Mouse (Mus musculus): ENCODE data around the gene Bhmt. TPM values are rescaled to one million over a fixed set of nuclear protein-coding genes. Genes with fewer than 3 reads are reported as not detected.

Bhmt gene
- total and polyA plus RNA-seq, 3 experiments: not detected

DNA sequence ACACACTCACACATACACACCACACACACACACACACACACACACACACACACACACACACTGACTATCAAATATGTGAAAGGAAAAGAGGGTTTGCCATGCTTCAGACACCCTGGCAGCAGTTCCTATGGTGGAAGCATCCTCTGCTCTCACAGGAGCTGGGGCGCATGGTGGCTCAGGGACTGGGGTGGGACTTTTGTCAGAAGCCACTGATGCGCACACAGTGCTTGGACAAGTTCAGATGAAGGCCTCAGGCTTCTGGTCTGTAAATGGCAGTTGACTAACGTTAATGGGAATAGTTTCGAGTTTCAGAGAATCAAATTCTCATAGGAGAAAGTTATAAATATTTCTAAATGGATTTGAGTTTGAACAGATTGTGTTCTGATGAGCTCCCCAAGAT, 47.5 kb upstream of the Bhmt start:
- Histone ChIP-seq H3K27ac (ENCODE audit: control insufficient read depth, low read depth, low read length) (no peak overlapping the region), H3K27me3 (ENCODE audit: control insufficient read depth in 1 of 2, insufficient read depth in 2 of 2, low read length in 2 of 2) (no peaks in the 10 kb centered on the region), H3K4me1 (ENCODE audit: control insufficient read depth in 1 of 2, insufficient read depth in 2 of 2, low read length in 2 of 2) (no peaks in the 10 kb centered on the region), H3K9me3 (replicated peaks; ENCODE audit: insufficient read depth, low read length) (no peaks in the 10 kb centered on the region), H3K4me3 (ENCODE audit: control insufficient read depth in 1 of 2, insufficient read depth in 1 of 2, low read depth in 2 of 2, low read length in 2 of 2) (no peak overlapping the region), H3K79me2 (ENCODE audit: control insufficient read depth, insufficient read depth, low read length, poor library complexity) (no peaks in the 10 kb centered on the region), H3K9ac (ENCODE audit: control insufficient read depth, low read depth, low read length, poor library complexity, severe bottlenecking) (no peak overlapping the region), H3K36me3 (ENCODE audit: control insufficient read depth in 1 of 2, insufficient read depth in 2 of 2, low read length in 2 of 2) (no peaks in the 10 kb centered on the region)
- TF ChIP-seq ELF1 (IDR thresholded peaks at IDR 0.05; ENCODE audit: low read depth, low read length): no peak
- TF ChIP-seq TCF12 (IDR thresholded peaks at IDR 0.05; ENCODE audit: low read depth, low read length): no peak
- TF ChIP-seq GATA1 (IDR thresholded peaks at IDR 0.05; ENCODE audit: low read depth, low read length): no peak
- TF ChIP-seq CHD2 (IDR thresholded peaks at IDR 0.05; ENCODE audit: low read length): no peak
- no peak for DNase-seq (ENCODE audit: low read depth, low spot score)

DNA sequence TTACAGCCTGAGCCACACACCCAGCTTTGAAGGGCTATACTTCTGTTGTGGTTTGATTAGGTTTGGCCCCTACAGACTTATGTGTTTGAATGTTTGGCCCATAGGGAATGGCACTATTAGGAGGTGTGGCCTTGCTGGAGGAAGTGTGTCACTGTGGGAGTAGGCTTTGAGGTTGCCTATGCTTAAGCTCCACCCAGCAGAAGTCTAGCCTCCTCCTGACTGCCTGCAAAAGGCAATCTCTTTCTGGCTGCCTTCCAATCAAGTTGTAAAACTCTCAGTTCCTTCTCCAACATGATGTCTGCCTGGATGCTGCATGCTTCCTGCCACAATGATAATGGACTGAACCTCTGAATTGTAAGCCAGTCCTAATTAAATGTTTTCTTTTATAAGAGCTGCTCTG, 45.6 kb upstream of the Bhmt start:
- no peak overlapping the region for H3K27ac ChIP-seq (ENCODE audit: control insufficient read depth, low read depth, low read length)
- no peaks in the 10 kb centered on the region for H3K36me3 ChIP-seq (ENCODE audit: control insufficient read depth in 1 of 2, insufficient read depth in 2 of 2, low read length in 2 of 2)
- no peaks in the 10 kb centered on the region for H3K79me2 ChIP-seq (ENCODE audit: control insufficient read depth, insufficient read depth, low read length, poor library complexity)
- H3K4me1 ChIP-seq (ENCODE audit: control insufficient read depth in 1 of 2, insufficient read depth in 2 of 2, low read length in 2 of 2): no peaks in the 10 kb centered on the region
- H3K9ac ChIP-seq (ENCODE audit: control insufficient read depth, low read depth, low read length, poor library complexity, severe bottlenecking): no peak overlapping the region
- H3K27me3 ChIP-seq (ENCODE audit: control insufficient read depth in 1 of 2, insufficient read depth in 2 of 2, low read length in 2 of 2): no peaks in the 10 kb centered on the region
- DNase-seq (ENCODE audit: low read depth, low spot score): peak; percentile 31
- H3K9me3 ChIP-seq (replicated peaks; ENCODE audit: insufficient read depth, low read length): no peaks in the 10 kb centered on the region
- no peak overlapping the region for H3K4me3 ChIP-seq (ENCODE audit: control insufficient read depth in 1 of 2, insufficient read depth in 1 of 2, low read depth in 2 of 2, low read length in 2 of 2)
- TF ChIP-seq RAD21 (IDR thresholded peaks at IDR 0.05; ENCODE audit: low read depth, low read length) (no peak), E2F4 (IDR thresholded peaks at IDR 0.05; ENCODE audit: borderline replicate concordance, low read depth, low read length) (no peak), ETS1 (IDR thresholded peaks at IDR 0.05; ENCODE audit: low read depth, low read length) (no peak), UBTF (IDR thresholded peaks at IDR 0.05; ENCODE audit: borderline replicate concordance, insufficient read depth, low read depth, low read length) (no peak), SIN3A (IDR thresholded peaks at IDR 0.05; ENCODE audit: low read length) (no peak), USF1 (IDR thresholded peaks at IDR 0.05; ENCODE audit: low read depth, low read length) (no peak), NELFE (IDR thresholded peaks at IDR 0.05; ENCODE audit: low read depth, low read length) (no peak), KAT2A (conservative IDR thresholded peaks at IDR 0.05; ENCODE audit: low read depth, low read length) (no peak)

GRCm38 (mm10) chr13:93676864-93677263, 39.1 kb upstream of the Bhmt start:
- TF ChIP-seq MAX (IDR thresholded peaks at IDR 0.05; ENCODE audit: low read length): no peak
- no peak for TF ChIP-seq CTCF (IDR thresholded peaks at IDR 0.05 in 2 of 3, conservative IDR thresholded peaks at IDR 0.05 in 1 of 3; ENCODE audit: control insufficient read depth in 1 of 3, insufficient read depth in 1 of 3, low read depth in 2 of 3, low read length in 3 of 3, poor library complexity in 1 of 3, severe bottlenecking in 1 of 3)
- TF ChIP-seq JUND (IDR thresholded peaks at IDR 0.05; ENCODE audit: low read depth, low read length): no peak
- no peak for TF ChIP-seq BHLHE40 (IDR thresholded peaks at IDR 0.05; ENCODE audit: borderline replicate concordance, low read depth, low read length)
- no peaks in the 10 kb centered on the region for H3K79me2 ChIP-seq (ENCODE audit: control insufficient read depth, insufficient read depth, low read length, poor library complexity)
- no peaks in the 10 kb centered on the region for H3K4me1 ChIP-seq (ENCODE audit: control insufficient read depth in 1 of 2, insufficient read depth in 2 of 2, low read length in 2 of 2)
- H3K4me3 ChIP-seq (ENCODE audit: control insufficient read depth in 1 of 2, insufficient read depth in 1 of 2, low read depth in 2 of 2, low read length in 2 of 2): no peak overlapping the region
- no peaks in the 10 kb centered on the region for H3K36me3 ChIP-seq (ENCODE audit: control insufficient read depth in 1 of 2, insufficient read depth in 2 of 2, low read length in 2 of 2)
- H3K27me3 ChIP-seq (ENCODE audit: control insufficient read depth in 1 of 2, insufficient read depth in 2 of 2, low read length in 2 of 2): no peaks in the 10 kb centered on the region
- H3K9me3 ChIP-seq (replicated peaks; ENCODE audit: insufficient read depth, low read length): no peaks in the 10 kb centered on the region
- H3K9ac ChIP-seq (ENCODE audit: control insufficient read depth, low read depth, low read length, poor library complexity, severe bottlenecking): no peak overlapping the region
- H3K27ac ChIP-seq (ENCODE audit: control insufficient read depth, low read depth, low read length): no peak overlapping the region
- no peak for DNase-seq (ENCODE audit: low read depth, low spot score)

Measured in MEL (cell line).